Mouse (Mus musculus) 416B (cell line): ENCODE results near the gene Nop58.
A peak's percentile ranks its signal among the peaks of the same experiment; 100 is the strongest.

Experiments
- DNase-seq: peaks from one replicate; pipeline ENCODE4 v3.0.0; 2011; ENCODE audit warnings: low read depth

The Nop58 gene

DNA sequence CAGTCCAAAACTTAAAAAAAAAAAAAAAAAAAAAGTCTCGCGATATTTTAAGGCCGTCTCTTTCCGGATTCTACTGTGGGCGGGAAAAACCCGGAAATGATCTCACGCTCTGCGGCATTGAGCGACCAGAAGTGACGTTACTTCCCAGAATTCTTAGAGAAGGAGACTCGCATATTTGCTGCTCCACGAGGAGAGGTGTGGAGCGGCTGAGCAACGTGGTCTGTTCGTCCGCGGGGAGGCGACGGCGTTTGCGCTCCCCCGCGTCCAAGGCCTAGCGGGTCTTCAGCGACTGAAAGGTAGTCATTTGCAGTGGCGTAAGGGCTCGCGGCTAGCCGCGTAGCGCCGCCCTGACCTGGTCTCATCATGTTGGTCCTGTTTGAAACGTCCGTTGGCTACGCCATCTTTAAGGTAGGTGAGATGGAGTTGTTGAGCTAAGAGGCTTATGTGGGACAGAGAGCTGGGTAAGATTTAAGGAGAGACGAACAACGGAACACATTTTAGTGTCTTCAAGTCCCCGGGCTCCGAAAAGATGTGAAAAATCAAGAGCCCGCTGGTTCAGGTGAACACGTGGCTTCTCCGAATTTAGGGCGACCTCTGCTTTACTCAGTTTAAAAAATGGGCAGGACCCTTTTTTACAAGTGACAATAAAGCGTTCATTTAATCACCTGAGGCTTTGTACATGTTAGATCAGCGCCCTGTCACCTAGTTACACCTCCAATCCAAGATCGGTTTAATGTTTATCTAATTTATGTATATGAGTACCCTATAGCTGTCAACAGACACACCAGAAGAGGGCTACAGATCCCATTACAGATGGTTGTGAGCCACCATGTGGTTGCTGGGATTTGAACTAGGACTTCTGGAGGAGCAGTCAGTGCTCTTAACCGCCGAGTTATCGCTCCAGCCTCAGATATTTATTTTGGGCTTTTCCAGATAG, at the start of gene Nop58:
Gene Nop58 (plus strand): TSS at position 153 of the 937 bp plus-strand sequence.
- peak; percentile 99 for DNase-seq

DNA sequence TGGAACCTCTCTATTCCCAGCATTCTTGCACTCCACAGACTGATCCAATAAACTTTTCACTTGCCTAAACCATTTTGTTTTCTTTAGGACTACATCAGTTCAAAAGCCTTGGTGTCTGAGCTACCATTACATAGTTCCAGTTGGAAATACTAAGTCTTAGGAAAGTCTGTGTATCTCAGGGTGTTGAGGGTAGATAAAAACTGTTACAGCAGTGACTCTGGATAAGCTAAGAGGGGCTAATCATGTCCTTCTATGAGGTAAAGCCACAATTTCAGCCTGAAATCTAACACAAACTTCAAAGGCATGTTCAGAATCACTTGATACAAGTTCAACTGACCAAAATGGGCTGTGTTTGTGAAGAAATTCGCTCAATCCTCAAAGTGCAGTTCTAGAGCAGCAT, 48.4 kb upstream of the Nop58 start:
- DNase-seq: no peak

- DNase-seq: no peak
Observed at GRCm38 (mm10) chr1:59638371-59638770, 46.4 kb upstream of the Nop58 start.

DNA sequence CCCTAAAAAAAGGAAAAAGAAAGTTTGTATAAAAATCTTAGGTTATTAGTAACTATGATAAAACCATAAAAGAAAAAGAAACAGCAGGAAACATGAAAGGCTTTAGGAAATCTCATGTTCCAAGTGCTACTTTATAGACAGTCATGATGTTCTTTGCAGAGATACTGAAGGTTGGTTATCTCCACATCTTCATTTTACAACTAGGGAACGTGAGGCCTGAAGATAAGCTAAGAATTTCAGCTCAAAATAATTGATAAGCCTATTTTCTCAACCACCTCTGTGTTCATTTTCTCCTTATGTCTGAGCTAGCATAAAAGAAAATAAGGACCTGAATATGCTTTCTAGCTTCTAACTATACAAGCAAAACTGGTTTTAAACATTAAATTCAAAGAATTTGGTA, 42.3 kb upstream of the Nop58 start:
- no peak for DNase-seq

GRCm38 (mm10) chr1:59646502-59646901, 38.3 kb upstream of the Nop58 start:
- peak; percentile 48 for DNase-seq

- DNase-seq: no peak
Observed at GRCm38 (mm10) chr1:59651201-59651819, 33.5 kb upstream of the Nop58 start.

GRCm38 (mm10) chr1:59653243-59653911, 31.4 kb upstream of the Nop58 start:
- no peak for DNase-seq

- DNase-seq: peak; percentile 63
Observed at GRCm38 (mm10) chr1:59656244-59657171, 28.3 kb upstream of the Nop58 start.

DNA sequence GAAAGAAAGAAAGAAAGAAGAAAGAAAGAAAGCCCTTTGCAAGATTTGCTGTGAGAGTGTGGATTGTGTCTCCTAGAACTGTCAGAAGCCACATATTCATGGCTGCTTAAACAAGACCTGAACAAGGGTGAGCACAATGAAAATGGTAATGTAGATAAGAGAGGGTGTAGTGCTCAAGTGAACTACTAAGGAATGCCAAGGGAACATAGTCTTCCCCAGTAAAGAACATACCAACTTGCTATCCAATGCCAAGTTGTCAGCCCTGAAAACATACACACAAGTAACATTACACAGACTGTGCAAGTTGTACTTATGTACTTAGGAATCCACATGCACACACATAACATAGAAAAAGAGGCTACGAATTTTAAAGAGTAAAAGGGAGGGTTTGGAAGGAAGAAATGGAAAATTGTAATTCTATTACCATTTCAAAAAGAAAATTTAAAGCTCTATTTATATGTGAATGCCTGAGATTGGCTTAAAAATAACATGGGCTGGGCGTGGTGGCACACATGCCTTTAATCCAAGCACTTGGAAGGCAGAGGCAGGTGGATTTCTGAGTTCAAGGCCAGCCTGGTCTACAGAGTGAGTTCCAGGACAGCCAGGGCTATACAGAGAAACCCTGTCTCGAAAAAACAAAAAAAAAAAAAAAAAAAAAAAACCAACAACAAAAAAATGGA, 21.2 kb upstream of the Nop58 start:
- DNase-seq: no peak

DNA sequence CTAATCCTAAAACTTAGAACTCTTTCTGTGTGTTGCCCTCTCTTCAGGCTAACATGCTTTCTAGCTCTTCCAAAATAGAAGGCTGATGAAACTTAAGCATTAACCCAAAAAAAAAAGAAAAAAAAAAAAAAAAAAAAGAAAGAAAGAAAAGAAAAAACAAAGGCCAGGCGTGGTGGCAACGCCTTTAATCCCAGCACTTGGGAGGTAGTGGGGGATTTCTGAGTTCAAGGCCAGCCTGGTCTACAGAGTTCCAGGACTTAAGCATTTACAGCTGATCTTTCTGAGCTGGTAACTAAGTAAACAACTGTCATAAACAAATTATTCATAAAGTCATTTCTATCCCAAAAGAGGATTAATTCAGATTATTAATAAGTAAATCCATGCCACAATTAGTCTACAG, 15.9 kb upstream of the Nop58 start:
- DNase-seq: no peak

- DNase-seq: peak; percentile 69
Observed at GRCm38 (mm10) chr1:59669962-59670630, 14.7 kb upstream of the Nop58 start.

- DNase-seq: peak; percentile 93
Observed at GRCm38 (mm10) chr1:59670641-59671168, 14.1 kb upstream of the Nop58 start, which contains the start of gene Sumo1. Gene Sumo1, minus strand, starts transcription at chr1:59670834.

GRCm38 (mm10) chr1:59673661-59674060, 11.1 kb upstream of the Nop58 start:
- no peak for DNase-seq

- DNase-seq: peak; percentile 29
Observed at GRCm38 (mm10) chr1:59683926-59684818, 599 bp upstream of the Nop58 start.

DNA sequence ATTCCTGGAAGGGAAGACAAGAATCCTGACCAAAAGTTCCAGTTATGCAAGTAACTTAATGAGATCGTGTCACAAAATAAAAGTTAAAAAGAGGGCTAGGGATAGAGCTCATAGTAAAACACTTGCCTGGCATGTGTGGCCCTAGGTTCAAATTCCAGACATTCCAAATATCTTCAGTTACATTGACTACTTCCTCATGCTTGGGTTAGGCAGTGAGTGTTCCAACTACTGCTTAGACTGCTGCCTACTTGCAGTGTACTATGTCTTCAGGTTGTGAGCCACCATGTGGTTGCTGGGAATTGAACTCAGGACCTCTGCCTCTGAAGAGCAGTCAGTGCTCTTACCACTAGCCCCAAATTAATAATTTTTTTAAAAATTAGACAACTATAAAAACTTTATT, 2.7 kb downstream of the Nop58 start:
- DNase-seq: peak; percentile 52

DNA sequence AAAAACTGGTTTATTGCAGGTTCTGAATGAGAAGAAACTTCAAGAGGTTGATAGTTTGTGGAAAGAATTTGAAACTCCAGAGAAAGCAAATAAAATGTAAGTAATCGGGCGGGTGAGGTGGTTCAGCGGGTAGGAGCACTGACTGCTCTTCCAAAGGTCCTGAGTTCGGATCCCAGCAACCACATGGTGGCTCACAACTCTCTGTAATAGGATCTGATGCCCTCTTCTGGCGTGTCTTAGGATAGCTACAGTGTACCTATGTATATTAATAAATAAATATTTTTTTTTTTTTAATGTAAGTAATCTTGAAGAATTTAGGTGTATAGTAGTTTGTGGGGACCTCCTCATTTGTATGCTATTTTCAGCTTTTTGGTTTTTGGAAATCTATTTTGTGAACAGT, 5.7 kb downstream of the Nop58 start:
- DNase-seq: no peak

DNA sequence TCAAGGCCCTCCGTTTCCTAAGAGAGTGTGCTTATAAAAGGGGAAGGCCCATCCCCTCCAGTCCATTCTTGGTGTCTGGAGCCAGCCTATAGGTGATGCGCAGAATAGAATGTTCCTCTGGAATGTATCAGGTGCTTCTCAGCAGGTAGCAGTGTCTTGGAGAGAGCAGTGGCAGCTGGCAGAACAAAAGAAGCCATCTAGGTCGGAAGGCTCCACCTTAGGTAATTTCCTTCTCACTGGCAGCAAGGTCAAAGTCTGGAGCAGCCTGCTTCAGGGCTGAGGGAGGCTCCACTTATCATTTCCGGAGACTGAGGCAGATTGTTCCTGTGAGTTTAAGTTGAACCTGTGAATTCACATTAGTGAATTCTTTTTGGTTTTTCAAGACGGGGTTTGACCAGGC, 13.0 kb downstream of the Nop58 start:
- no peak for DNase-seq

DNA sequence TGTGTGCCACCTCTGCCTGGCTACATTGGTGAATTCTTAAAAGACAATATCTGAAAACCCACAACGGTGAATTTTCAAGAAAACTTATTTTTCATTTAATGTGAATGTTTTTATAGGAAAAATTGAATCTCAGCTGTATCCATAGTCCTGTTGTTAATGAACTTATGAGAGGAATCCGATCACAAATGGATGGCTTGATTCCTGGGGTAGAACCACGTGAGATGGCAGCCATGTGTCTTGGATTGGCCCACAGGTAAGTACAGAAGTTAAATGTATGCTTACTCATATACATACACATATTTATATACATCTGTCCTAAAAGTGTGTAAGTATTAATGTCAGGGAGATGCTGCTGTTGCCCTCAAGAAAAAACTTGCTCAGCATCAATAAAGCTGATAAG, 13.4 kb downstream of the Nop58 start:
- no peak for DNase-seq

GRCm38 (mm10) chr1:59701766-59702165, 17.0 kb downstream of the Nop58 start:
- DNase-seq: peak; percentile 41
